Mouse (Mus musculus) thymus, adult 2 months (tissue): ENCODE measurements around the gene Ttc17.

Experiments used
- CTCF ChIP-seq: fragments of 200-500 bp; IDR thresholded peaks from 2 replicates; pipeline ENCODE4 v1.5.1; 2012; ENCODE audit warnings: mild to moderate bottlenecking, control low read depth, low read length, moderate library complexity, borderline replicate concordance; ENCODE audit not compliant: control insufficient read depth, poor library complexity, insufficient read depth; ENCODE audit errors: extremely low read depth
- POLR2A ChIP-seq: fragments of 200-500 bp; IDR thresholded peaks from 2 replicates; pipeline ENCODE4 v1.6.1; 2012; ENCODE audit warnings: mild to moderate bottlenecking, low read length, control low read depth, moderate library complexity; ENCODE audit not compliant: control insufficient read depth, poor library complexity, insufficient read depth; ENCODE audit errors: extremely low read depth

GRCm38 (mm10) chr2:94279596-94279995 lies 126.9 kb downstream of the Ttc17 start:
- TF ChIP-seq POLR2A (no peak), CTCF (no peak)
